Mouse (Mus musculus): ENCODE results near the gene Alkbh4.

Gene Alkbh4

GRCm38 (mm10) chr5:136179594-136179993 is 43.6 kb downstream of the Alkbh4 start:
- in situ Hi-C loops (cut with MboI, MseI) = no loop called here

GRCm38 (mm10) chr5:136181197-136181596 is 45.3 kb downstream of the Alkbh4 start:
- in situ Hi-C loops (cut with MboI, MseI) = no loop called here

- in situ Hi-C loops (cut with MboI, MseI) = no loop called here
These were observed 46.1 kb downstream of the Alkbh4 start for GRCm38 (mm10) chr5:136182049-136182448.

GRCm38 (mm10) chr5:136182830-136183229 is 46.9 kb downstream of the Alkbh4 start:
- in situ Hi-C loops (cut with MboI, MseI) = no loop called here

- in situ Hi-C loops (cut with MboI, MseI) = no loop called here
These were observed 47.8 kb downstream of the Alkbh4 start for GRCm38 (mm10) chr5:136183766-136184165.

GRCm38 (mm10) chr5:136186723-136187122 is 50.8 kb downstream of the Alkbh4 start:
- in situ Hi-C loops (cut with MboI, MseI) = loop anchor here in 1 of 2 experiments (5.0 kb wide), 1 partner anchor 84 kb away; no protein-coding TSS in a partner anchor

Measured in T-helper 17 cell (primary cell).